Mouse (Mus musculus) neural tube, embryonic 14.5 days (tissue): ENCODE measurements around the gene Pilra. TPM values are rescaled to one million over a fixed set of nuclear protein-coding genes. Genes with fewer than 3 reads are reported as not detected.
A peak's percentile ranks its signal among the peaks of the same experiment; 100 is the strongest.

ENCODE experiments used
- ATAC-seq: fragments of 200-750 bp; cut with Nextera tagmentation; 2 replicates; pipeline ENCODE4 v1.8.0; 2017; ENCODE audit warnings: low read depth, mild to moderate bottlenecking, moderate TSS enrichment, moderate library complexity
- H3K27ac ChIP-seq: fragments of 300-500 bp; sonication (generic); 2 replicates; pipeline ENCODE4 v1.5.1; 2014; ENCODE audit warnings: low read depth, mild to moderate bottlenecking, control low read depth, low read length, moderate library complexity, mixed read lengths
- H3K27me3 ChIP-seq: fragments of 300-500 bp; sonication (generic); 2 replicates; pipeline ENCODE4 v1.6.1; 2014; ENCODE audit warnings: low read length; ENCODE audit not compliant: control insufficient read depth, insufficient read depth
- H3K36me3 ChIP-seq: fragments of 300-500 bp; sonication (generic); 2 replicates; pipeline ENCODE4 v1.6.1; 2014; ENCODE audit warnings: low read length, mixed read lengths; ENCODE audit not compliant: control insufficient read depth, insufficient read depth
- H3K4me1 ChIP-seq: fragments of 300-500 bp; sonication (generic); 2 replicates; pipeline ENCODE4 v1.6.1; 2014; ENCODE audit warnings: low read length; ENCODE audit not compliant: control insufficient read depth, insufficient read depth
- H3K4me2 ChIP-seq: fragments of 300-500 bp; sonication (generic); 2 replicates; pipeline ENCODE4 v1.6.1; 2014; ENCODE audit warnings: mild to moderate bottlenecking, low read depth, low read length, control low read depth
- H3K4me3 ChIP-seq: fragments of 300-500 bp; sonication (generic); 2 replicates; pipeline ENCODE4 v1.5.1; 2014; ENCODE audit warnings: low read depth, low read length, control low read depth, mixed read lengths
- H3K9ac ChIP-seq: fragments of 300-500 bp; sonication (generic); replicated peaks from 2 replicates; pipeline ENCODE4 v1.6.1; 2014; ENCODE audit warnings: low read depth, mild to moderate bottlenecking, control low read depth, low read length, mixed read lengths
- H3K9me3 ChIP-seq: fragments of 300-500 bp; sonication (generic); 2 replicates; pipeline ENCODE4 v1.6.1; 2016; ENCODE audit warnings: low read length; ENCODE audit not compliant: control insufficient read depth
- WGBS: fragments of 180-500 bp; shearing (Covaris S2); extraction: QIAGEN DNeasy Blood & Tissue Kit; methylation state at CpG from one replicate; pipeline ENCODE4 v1.1.7; 2014; 5-methylcytosine and 5-hydroxymethylcytosine counted together
- polyA plus RNA-seq: library from polyadenylated mRNA; unstranded; fragments of >200 nt; fragmentation: Nextera tagmentation; extraction: Ambion mirVana; gene quantifications from 2 replicates; pipeline ENCODE4 v1.2.1, GENCODE M21; 2014

Pilra gene
- polyA plus RNA-seq, 1 experiment from 2014 or later: not detected

- no peak overlapping the region for H3K4me3 ChIP-seq
- no peaks in the 10 kb centered on the region for H3K36me3 ChIP-seq
- no peak for ATAC-seq
- WGBS: 88% methylated on average over 5 of the region's 5 CpGs
- H3K4me1 ChIP-seq: no peaks in the 10 kb centered on the region
- no peaks in the 10 kb centered on the region for H3K27me3 ChIP-seq
- H3K9ac ChIP-seq: no peak overlapping the region
- no peak overlapping the region for H3K4me2 ChIP-seq
- no peak overlapping the region for H3K27ac ChIP-seq
- H3K9me3 ChIP-seq: no peaks in the 10 kb centered on the region
Measured at GRCm38 (mm10) chr5:137808316-137808715, 27.8 kb downstream of the Pilra start.

DNA sequence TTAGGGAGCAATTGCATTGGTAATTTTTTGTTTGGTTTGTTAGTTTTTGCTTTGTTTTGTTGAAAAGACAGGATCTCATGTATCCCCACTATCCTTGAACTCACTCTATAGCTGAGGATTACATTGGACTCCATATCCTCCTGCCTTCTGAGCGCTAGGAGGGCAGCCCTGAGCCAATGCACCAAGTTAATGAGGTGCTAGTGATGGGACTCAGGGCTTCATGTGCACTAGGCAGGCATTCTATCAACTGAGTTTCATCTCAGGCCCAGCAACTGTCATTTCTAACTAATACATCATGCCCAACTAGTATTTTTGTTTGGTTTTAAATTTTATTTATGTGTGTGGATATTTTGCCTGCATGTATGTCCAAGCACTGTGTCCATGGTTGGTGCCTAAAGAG is 29.9 kb downstream of the Pilra start:
- Histone ChIP-seq H3K9ac (no peak overlapping the region), H3K4me3 (no peak overlapping the region), H3K27me3 (no peaks in the 10 kb centered on the region), H3K27ac (no peak overlapping the region), H3K9me3 (no peaks in the 10 kb centered on the region), H3K36me3 (no peaks in the 10 kb centered on the region), H3K4me1 (no peaks in the 10 kb centered on the region), H3K4me2 (no peak overlapping the region)
- ATAC-seq: no peak
- 83% methylated on average over 1 of the region's 1 CpGs for WGBS

GRCm38 (mm10) chr5:137800917-137801316 is 35.2 kb downstream of the Pilra start:
- Histone ChIP-seq H3K4me3 (no peak overlapping the region), H3K4me1 (no peaks in the 10 kb centered on the region), H3K27ac (no peak overlapping the region), H3K9ac (no peak overlapping the region), H3K27me3 (no peaks in the 10 kb centered on the region), H3K9me3 (no peaks in the 10 kb centered on the region), H3K36me3 (no peaks in the 10 kb centered on the region), H3K4me2 (no peak overlapping the region)
- WGBS: 86% methylated on average over 3 of the region's 3 CpGs
- no peak for ATAC-seq

DNA sequence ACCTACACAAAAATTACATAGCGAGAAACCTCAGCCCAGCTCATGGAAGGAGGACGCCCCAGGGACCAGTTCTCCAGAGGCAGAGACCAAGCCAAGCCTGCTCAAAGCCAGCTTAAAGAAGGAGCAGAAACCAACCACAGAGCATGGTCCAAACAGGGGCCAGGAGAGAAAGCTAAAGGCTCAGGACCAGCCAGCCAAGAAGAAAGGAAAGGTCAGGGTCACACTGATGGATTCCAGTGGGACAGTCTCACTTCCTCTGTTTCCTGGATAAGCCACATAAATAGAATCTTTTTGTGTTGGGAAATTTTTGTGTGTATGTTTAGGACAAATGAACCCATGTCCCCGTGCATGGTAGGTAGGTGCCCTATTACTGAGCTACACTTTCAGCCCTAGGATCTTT is 39.5 kb downstream of the Pilra start:
- 73% methylated on average over 3 of the region's 3 CpGs for WGBS
- H3K27me3 ChIP-seq: no peaks in the 10 kb centered on the region
- no peaks in the 10 kb centered on the region for H3K9me3 ChIP-seq
- H3K36me3 ChIP-seq: no peaks in the 10 kb centered on the region
- H3K4me3 ChIP-seq: no peak overlapping the region
- no peak overlapping the region for H3K4me2 ChIP-seq
- ATAC-seq: no peak
- no peak overlapping the region for H3K9ac ChIP-seq
- H3K4me1 ChIP-seq: no peaks in the 10 kb centered on the region
- H3K27ac ChIP-seq: no peak overlapping the region

GRCm38 (mm10) chr5:137791553-137791952 is 44.5 kb downstream of the Pilra start:
- no peaks in the 10 kb centered on the region for H3K36me3 ChIP-seq
- H3K4me2 ChIP-seq: no peak overlapping the region
- H3K4me3 ChIP-seq: no peak overlapping the region
- H3K9me3 ChIP-seq: no peaks in the 10 kb centered on the region
- H3K4me1 ChIP-seq: no peaks in the 10 kb centered on the region
- no peak overlapping the region for H3K9ac ChIP-seq
- no peak overlapping the region for H3K27ac ChIP-seq
- H3K27me3 ChIP-seq: no peaks in the 10 kb centered on the region
- no peak for ATAC-seq

- H3K9ac ChIP-seq: no peak overlapping the region
- H3K9me3 ChIP-seq: no peaks in the 10 kb centered on the region
- no peak for ATAC-seq
- no peak overlapping the region for H3K27ac ChIP-seq
- peaks cover 12% of the 10 kb centered on the region for H3K4me1 ChIP-seq
- H3K4me2 ChIP-seq: no peak overlapping the region
- 92% methylated on average over 2 of the region's 2 CpGs for WGBS
- H3K27me3 ChIP-seq: no peaks in the 10 kb centered on the region
- peaks cover 7% of the 10 kb centered on the region; the same call in 1 of the 2 replicates for H3K36me3 ChIP-seq
- H3K4me3 ChIP-seq: no peak overlapping the region
Measured at GRCm38 (mm10) chr5:137788946-137789531, 47.0 kb downstream of the Pilra start.

- peak overlapping the region; percentile 82; the same call in 1 of the 2 replicates for H3K4me3 ChIP-seq
- peaks cover 21% of the 10 kb centered on the region for H3K4me1 ChIP-seq
- H3K9ac ChIP-seq: no peak overlapping the region
- H3K27me3 ChIP-seq: no peaks in the 10 kb centered on the region
- peaks cover 7% of the 10 kb centered on the region; the same call in 1 of the 2 replicates for H3K36me3 ChIP-seq
- no peak overlapping the region for H3K27ac ChIP-seq
- ATAC-seq: no peak
- H3K9me3 ChIP-seq: no peaks in the 10 kb centered on the region
- H3K4me2 ChIP-seq: peak overlapping the region; percentile 76
- WGBS: 72% methylated on average over 24 of the region's 24 CpGs
Measured at GRCm38 (mm10) chr5:137788171-137788570, 47.9 kb downstream of the Pilra start.

GRCm38 (mm10) chr5:137787151-137787928 is 48.7 kb downstream of the Pilra start, which contains the start of the genes Mepce and Zcwpw1:
TSS of gene Mepce (minus strand) at chr5:137787655.
TSS of gene Zcwpw1 (plus strand) at chr5:137787798.
- no peaks in the 10 kb centered on the region for H3K9me3 ChIP-seq
- peak; percentile 71 for ATAC-seq
- H3K27me3 ChIP-seq: no peaks in the 10 kb centered on the region
- peak within 1 kb of the TSS; percentile 82 for H3K4me3 ChIP-seq
- peak within 1 kb of the TSS; percentile 85 for H3K9ac ChIP-seq
- H3K4me1 ChIP-seq: peaks cover 24% of the 10 kb centered on the region
- peak within 1 kb of the TSS; percentile 76 for H3K4me2 ChIP-seq
- peaks cover 13% of the 10 kb centered on the region; the same call in 1 of the 2 replicates for H3K36me3 ChIP-seq
- peak within 1 kb of the TSS; percentile 97 for H3K27ac ChIP-seq
- under 1% methylated on average over 48 of the region's 48 CpGs for WGBS
